Mouse (Mus musculus): ENCODE data around the gene Eid1. TPM values are rescaled to one million over a fixed set of nuclear protein-coding genes. Genes with fewer than 3 reads are reported as not detected.

The Eid1 gene
- total RNA-seq, 2 experiments from 2014 or later = 229 to 255 TPM

DNA sequence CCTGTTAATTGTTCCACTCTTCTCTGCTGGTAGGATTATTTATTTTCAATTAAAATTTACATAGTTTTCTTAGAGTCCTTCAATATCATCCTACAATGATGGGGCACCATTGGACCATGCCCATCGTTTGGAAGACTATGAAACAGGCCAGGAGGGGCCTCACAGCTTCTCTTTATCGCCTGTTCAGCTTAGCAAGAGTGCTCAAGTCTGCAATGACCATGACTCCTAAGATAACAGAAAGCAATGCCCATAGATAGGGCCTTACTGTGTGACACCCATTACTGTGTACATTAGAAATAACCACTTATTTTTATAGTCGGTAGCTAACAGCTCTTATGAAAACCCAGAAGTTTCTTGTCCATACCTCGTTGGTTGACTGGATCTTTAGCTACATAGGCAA, 7.0 kb upstream of the Eid1 start:
- no peak for DNase-seq (ENCODE audit: low spot score in 2 of 2)
- intact Hi-C loops (cut with DNase I) = loop anchor here (10.0 kb wide), 2 partner anchors 189 to 859 kb away; partner anchors contain the start of genes Cops2 and Galk2

DNA sequence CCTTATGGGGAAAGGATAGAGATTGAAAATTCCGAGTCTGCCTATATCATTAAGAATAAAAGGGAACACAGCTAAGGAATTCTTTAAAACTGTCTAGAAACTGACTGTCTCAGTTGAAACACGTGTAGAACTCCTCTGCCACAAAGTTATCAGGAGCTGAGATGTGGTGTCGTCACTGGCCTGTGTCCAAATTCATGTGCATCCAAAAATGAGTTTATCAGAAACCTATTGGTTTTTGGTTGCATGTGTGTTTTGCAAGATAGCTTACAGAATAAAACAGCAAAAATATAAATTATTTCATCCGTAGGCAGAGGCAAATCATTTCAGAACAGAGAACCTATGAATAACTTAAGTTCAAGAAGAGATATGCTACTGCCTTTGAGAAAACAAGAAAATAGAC, 6.2 kb upstream of the Eid1 start:
- intact Hi-C loops (cut with DNase I) = loop anchor here (10.0 kb wide), 2 partner anchors 188 to 858 kb away; partner anchors contain the start of genes Cops2 and Galk2
- DNase-seq (ENCODE audit: low spot score in 2 of 2) = no peak

DNA sequence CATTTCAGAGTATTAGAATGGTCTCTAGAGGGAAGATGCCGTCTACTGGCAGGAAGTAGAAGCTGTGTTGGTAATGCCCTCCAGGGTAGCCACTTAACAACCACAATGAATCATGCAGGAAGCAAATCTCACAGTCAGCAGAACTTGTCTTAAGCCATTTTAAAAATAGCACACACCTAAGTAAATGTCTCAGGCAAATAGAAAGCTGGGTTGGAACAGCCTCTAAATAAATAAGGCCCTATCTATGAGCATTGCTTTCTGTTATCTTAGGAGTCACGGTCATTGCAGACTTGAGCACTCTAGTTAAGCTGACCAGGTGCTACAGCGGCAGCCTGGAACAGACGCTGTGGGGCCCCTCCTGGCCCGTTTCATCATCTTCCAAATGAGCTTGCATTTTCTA, 5.7 kb upstream of the Eid1 start:
- intact Hi-C loops (cut with DNase I) = loop anchor here (10.0 kb wide), 2 partner anchors 188 to 858 kb away; partner anchors contain the start of genes Cops2 and Galk2
- DNase-seq (ENCODE audit: low spot score in 2 of 2) = no peak

DNA sequence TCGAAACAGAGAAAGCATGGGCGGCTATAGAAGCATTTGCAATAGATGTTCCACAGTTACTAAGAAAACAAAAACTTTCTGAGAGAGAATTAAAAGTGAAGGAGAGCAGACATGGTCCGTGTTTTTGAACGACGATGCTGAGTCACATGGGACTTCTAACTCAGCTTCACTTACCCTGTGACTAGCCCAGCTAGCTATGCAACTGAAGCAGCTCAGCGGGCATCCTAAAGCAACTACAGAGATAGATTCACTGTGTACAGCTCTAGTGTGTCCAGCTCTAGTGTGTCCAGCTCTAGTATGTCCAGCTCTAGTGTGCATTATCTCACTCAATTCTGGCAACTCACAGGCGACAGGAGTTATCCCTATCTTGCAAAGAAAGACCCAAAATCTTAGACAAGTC, 5.2 kb upstream of the Eid1 start:
- intact Hi-C loops (cut with DNase I) = loop anchor here (10.0 kb wide), 2 partner anchors 187 to 857 kb away; partner anchors contain the start of genes Cops2 and Galk2
- no peak for DNase-seq (ENCODE audit: low spot score in 2 of 2)

DNA sequence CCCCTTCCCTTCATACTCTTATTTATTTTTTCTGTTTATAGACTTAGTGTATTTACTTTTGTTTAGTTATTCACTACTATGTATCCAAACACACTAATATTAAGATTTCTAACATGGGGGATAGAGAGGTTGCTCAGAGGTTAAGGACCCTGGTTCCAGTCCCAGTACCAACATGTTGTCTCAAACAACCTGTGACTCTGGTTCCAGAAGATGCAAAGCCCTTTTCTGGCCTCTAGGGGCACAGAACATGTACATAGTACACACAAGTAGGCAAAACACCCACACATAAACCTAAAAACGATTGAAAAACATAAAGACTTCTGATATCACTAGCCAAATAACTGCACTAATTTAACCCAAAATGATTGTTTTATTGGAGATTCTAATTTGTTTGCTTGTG, 2.0 kb upstream of the Eid1 start:
- intact Hi-C loops (cut with DNase I) = loop anchor here (5.0 kb wide), 1 partner anchor 51 kb away; the partner anchor contains the start of gene Shc4
- DNase-seq (ENCODE audit: low spot score in 2 of 2) = no peak

DNA sequence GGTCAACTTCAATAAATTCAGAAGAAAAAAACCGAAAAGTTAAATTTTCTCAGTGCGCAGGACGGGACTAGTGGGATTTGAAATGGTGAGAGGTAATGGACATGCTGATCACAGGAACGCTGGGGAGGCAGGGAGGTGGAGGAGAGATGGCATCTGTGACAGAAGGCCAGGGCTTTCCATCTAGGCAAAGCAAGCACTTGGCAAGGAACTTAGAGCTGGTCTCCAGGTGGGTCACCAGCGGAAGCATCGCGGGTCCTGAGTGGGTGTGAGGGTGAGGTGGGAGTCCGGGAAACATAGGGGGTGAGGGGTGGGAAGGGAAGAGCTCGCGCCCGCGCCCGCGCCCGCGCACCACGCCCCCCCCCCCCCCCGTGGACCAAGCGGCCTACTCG, 333 bp upstream of the Eid1 start:
- DNase-seq (ENCODE audit: low spot score in 2 of 2) = peak in 1 of 2 experiments; percentile 60
- intact Hi-C loops (cut with DNase I) = loop anchor here (5.0 kb wide), 1 partner anchor 50 kb away; the partner anchor contains the start of gene Shc4

DNA sequence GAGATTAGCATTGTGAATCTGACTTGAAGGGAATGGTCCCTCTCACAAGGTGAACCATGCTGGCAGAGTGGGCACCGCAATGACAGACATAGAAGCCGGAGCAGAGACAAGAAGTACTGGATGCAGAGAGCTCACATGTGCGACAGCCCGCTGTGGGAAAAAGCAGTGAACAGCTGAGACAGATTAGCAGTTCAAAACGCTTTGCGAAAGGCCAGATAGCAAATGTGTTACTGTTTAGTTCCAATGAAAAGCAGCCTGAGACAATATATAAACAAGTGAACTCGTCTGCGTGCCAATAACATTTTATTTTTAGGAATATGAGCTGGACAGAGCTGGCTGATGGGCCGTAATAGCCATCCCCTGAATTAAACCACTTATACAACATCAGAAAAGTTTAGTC, 8.9 kb downstream of the Eid1 start:
- no peak for DNase-seq (ENCODE audit: low spot score in 2 of 2)

DNA sequence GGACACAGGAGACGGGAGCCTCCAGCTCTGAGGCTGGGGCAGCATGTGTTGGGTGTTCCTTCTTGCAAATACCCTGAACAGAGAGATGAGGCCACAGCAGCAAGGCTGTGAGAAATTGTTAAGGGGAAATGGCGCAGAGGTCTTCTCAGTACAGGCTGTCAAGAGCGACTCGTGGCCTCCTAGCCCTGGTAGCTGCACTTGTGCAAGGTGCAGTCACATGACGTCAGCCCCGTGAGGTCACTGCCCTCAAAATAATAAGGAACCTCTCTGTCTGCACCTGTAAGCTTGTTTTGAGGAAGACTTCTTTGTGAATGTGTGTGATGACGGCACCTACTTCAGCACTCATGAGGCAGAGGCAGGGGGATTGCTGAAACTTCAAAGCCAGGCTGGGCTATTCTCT, 11.0 kb downstream of the Eid1 start:
- intact Hi-C loops (cut with DNase I) = no loop called here
- DNase-seq (ENCODE audit: low spot score in 2 of 2) = no peak

More for the DNA sequence above, 8.9 kb downstream of the Eid1 start:
- intact Hi-C loops (cut with DNase I) = no loop called here

DNA sequence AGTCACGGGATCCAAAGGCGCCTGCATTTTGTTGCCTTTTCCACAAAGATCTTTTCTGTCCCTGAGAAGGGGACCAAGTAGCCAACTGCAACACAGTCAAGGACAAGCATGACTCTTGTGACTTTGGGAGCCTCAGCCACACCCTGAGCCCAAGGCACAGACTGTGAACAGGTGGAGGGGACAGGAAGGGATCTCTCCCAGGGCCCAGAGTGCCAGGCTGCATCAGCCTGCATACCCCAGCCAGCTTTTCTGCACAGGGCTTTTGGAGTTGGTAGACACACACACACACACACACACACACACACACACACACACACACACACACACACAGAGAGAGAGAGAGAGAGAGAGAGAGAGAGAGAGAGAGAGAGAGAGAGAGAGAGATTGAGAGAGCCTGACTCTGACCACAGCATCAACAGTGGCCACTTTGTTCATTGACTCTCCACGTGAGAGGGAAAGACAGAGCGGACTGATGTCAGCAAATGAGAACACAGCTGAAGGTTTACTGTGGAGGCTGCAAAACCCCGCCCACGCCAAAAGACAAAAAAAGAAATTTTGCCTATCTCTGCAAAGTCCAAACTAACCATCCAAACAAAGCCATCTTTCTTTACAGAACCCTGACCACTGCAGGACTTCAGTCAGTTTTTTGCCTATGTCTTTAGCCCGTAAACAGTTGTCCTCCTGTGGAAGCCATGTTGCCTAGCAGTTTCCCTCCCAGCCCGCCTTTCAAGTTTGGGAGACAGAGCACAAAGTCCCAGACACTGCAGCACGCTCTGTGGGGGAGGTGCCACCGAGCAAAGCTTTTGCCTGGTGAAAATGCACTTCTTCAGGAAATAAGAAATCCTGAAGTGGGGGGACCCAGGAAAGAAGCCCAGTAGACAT, 11.9 kb downstream of the Eid1 start:
- intact Hi-C loops (cut with DNase I) = no loop called here
- DNase-seq (ENCODE audit: low spot score in 2 of 2) = peak in 1 of 2 experiments; percentile 29

DNA sequence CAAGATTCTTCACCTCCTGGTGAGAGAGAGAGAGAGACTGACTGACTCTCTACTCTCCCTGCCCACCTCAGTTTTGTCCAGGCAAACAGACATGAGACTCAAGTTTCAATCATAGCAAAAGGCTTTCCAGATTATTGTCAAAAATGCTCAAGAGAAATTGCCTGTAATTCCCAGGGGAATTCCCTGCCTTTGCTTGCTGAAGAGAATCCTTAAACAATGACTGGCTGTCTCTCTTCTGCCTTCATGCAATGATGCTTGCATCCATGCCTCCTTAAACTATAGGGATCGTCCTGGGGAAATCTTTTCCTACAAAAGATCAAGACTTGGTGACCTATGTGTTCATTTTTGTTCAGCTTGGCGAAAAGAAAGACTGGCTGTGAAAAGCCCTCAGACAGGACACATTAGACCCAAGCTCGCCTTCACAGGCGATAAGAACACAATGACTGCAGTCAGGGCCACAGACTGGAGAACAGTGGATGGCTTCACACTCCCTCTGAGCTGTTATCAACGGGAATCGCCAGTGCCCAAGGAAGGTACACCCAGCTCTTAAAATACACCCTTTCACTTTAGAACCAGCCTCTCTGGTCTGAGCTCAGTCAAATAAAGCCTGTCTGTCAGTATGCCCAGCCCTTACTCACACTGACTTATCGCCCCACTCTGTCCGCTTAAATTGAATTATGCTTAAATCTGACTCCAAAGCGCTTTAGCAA, 12.7 kb downstream of the Eid1 start:
- intact Hi-C loops (cut with DNase I) = loop anchor here (1.0 kb wide), 1 partner anchor 25 kb away; no protein-coding TSS in a partner anchor
- no peak for DNase-seq (ENCODE audit: low spot score in 2 of 2)

DNA sequence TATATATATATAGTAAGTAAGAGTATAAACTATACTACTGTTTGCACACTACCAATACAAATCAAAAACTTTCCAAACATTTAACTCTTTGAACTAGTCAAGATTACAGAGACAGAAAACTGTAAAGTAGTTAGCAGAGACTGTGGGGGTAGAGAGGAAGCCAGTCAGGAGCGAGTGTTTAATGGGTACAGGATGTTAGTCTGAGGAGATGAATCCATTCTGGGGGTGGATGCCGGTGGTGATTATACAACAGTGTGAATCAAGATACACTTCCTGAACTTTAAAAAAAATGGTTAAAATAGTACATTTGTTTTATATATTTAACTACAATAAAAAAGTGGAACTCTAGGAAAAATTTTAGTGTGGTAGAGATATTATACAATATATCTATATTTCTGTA, 19.1 kb downstream of the Eid1 start:
- intact Hi-C loops (cut with DNase I) = no loop called here
- peak in 1 of 2 experiments; percentile 80 for DNase-seq (ENCODE audit: low spot score in 2 of 2)

DNA sequence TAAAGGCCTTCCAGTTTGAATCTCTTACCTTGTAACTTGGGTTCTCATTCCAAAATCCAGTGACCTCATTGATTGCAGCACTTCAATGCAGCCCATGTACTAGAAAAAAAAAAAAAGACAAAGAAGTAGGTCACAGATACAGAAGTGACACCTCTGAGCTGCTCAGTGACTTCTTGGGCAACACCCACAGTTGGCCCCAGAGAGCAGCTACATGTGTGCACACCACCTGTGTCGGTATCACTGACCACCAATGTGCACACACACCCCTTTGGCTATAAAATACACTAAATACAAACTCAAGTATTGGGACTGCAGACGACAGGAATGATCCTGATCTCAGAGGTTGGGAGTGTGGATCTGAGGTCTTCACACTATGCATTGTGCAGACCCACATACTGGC, 21.9 kb downstream of the Eid1 start:
- intact Hi-C loops (cut with DNase I) = no loop called here
- no peak for DNase-seq (ENCODE audit: low spot score in 2 of 2)

DNA sequence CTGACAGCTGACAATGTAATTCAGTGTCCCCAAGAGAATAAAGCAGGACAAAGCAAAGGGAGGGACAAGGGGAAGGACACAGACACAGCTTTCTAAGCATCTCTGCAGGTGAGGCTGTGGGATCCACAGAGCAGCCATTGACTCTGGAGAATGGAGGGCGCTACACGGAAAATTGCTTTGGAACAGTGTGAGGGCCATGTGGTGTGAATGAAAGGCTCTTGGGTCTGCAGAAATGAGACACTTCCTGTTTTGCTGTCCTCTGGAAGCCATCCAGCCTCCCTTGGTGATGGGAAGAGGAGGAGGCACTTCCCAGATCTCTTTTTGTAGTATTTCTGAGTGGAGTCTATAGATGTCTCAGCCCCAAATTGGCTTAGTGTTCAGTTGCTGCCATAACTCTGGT, 23.3 kb downstream of the Eid1 start:
- intact Hi-C loops (cut with DNase I) = no loop called here
- no peak for DNase-seq (ENCODE audit: low spot score in 2 of 2)

DNA sequence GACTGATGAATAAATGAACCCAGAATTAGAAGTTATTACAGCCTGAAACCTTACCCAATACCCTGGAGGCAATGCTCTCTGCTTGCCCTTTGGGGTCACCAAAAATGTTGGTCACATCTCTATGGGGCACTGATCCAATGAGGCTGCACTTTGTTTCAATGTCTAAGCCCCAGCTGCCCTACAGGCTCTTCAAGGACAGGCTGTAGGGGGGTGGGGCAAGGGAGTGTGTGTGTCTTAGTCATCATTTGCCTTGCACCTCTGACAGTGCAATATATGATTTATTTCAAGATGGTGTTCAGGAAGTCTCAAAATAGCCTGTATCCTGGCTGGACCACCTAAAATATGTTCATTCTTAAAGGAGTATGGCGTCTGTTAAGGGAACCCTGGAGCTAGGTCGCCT, 28.7 kb downstream of the Eid1 start:
- DNase-seq (ENCODE audit: low spot score in 2 of 2) = no peak
- intact Hi-C loops (cut with DNase I) = no loop called here

DNA sequence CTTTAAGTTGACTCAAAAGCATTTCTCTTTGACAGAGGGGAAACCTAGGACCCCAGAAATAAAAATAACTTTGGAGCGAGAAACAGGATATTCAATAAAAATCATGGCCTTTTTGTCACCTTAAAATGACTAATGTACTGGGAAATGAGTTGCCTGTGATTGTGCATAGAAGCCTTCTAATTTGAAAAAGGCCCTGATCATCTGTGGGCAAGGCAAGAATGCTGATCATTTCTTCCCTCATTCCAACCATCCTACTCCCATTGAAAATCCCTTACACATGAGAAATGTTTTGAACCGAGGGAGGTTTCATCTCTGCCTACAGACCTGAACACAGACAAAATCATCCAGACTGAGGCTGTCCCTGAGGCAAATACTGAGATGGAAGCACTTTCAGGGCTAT, 30.0 kb downstream of the Eid1 start:
- intact Hi-C loops (cut with DNase I) = no loop called here
- no peak for DNase-seq (ENCODE audit: low spot score in 2 of 2)

DNA sequence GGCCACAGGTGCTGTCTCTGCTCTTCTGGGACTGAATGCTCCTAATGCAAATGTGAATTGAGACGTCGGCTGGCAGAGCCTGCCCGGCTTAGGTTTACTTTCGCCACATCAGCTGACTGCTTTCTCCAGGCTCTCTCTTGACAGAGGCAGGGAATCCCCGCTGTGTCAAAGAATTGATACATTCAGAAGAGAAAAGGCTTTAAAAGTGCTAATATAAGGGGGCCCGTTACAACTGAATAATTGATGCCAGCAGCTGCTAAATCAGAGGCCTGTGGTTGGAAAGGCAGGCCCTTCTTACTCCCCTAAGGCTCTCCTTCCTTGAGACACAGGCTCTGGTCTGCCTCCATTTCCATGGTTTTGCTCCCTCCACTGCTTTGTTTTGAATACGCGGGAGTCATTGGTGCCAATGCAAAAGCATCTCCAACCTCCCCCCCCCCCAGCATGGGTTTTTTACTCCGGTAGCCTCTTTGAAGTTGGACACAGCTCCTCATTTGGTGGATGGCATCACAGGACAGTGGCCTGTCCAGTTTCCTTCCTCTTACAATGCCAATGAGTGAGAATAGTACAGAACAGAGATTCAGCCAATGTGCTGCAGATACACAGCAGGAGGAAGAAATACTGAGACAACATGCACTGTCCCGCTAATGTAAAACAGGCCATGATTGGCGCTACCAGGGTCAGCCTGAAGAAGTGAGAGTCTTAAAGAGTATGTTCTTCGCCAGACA, 32.2 kb downstream of the Eid1 start:
- DNase-seq (ENCODE audit: low spot score in 2 of 2) = no peak
- intact Hi-C loops (cut with DNase I) = no loop called here

DNA sequence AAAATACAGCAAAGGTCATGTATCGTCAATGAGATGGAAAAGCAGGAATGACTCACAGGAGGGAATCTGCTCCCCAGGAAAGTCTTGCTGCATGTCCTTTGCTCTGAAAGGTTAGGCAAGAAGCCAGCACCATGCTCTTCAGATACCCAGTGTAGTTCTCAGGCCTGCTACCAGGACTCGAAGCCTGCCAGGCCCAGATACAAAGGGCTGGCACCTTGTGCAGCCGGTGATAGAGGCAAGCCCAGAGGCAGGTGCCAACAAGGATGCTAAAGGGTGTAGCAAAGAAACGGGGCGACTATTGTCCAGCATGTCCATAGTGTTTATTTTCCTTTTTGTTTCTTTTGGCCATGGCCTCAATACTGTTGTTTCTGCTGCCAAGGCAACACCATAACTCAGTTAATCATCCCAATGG, 33.6 kb downstream of the Eid1 start:
- no peak for DNase-seq (ENCODE audit: low spot score in 2 of 2)
- intact Hi-C loops (cut with DNase I) = no loop called here

DNA sequence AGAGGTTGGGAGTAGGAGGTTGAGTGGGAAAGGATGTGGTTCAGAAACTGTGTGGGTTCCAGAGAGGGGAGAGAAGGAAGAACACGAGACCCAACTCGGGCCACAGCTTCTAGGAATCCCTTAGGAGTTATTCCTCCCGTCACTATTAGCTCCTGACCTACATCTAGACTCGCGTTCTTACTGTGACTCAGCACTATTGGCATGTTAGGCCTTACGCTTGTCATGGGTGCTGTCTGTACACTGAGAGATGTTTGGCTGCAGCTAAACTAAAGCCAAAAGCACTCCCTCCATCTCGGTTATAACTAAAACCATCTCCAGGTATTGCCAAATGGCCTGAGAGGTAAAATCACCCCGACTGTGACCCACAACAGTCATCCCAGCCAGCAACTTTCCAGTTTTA, 43.7 kb downstream of the Eid1 start:
- no peak for DNase-seq (ENCODE audit: low spot score in 2 of 2)
- intact Hi-C loops (cut with DNase I) = no loop called here

DNA sequence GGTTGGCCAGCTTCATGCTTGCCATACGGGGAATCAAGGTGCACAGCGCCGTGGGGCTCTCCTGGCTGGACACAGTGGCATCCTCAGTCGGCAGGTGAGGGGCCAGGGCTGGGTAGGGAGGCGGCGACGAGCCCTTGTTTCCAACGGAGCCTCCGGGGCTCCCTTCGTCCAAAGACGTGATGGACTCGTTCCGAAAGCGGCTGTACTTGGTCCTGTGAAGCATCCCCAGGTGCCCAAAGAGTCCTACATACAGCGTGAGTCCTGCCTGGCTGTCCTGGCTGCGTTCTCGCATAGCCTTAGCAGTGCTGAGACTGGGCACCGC, 50.2 kb downstream of the Eid1 start:
- intact Hi-C loops (cut with DNase I) = loop anchor here (5.0 kb wide), 1 partner anchor 51 kb away; the partner anchor contains the start of gene Eid1
- DNase-seq (ENCODE audit: low spot score in 2 of 2) = no peak
